Mouse (Mus musculus) lung, postnatal 4 days (tissue): ENCODE measurements around the gene Fgfr2.

ENCODE experiments used
- DNase-seq, 2 experiments: peaks; one replicate each; pipeline ENCODE4 v3.0.0; 2021

The Fgfr2 gene

DNA sequence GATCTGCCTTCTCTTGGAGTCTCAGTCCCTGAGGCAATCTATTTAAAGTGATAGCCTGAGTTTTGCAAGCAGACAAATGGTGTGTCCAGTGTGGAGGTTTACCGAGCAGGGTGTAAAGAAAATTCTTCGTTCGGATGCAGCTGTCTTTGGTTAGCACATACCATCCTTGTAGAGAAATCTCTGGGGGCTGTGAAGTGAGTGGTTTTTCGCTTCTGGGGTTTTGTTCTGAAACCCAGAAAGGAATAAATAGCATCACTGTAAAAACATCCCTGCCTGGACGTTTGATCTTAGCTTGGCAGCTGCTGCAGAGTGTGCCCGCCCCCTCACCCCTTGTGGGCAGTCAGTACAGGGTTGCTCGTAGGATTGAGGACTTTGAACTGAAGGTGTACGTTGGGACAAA is 767.0 kb downstream of the Fgfr2 start:
- no peak for DNase-seq

DNA sequence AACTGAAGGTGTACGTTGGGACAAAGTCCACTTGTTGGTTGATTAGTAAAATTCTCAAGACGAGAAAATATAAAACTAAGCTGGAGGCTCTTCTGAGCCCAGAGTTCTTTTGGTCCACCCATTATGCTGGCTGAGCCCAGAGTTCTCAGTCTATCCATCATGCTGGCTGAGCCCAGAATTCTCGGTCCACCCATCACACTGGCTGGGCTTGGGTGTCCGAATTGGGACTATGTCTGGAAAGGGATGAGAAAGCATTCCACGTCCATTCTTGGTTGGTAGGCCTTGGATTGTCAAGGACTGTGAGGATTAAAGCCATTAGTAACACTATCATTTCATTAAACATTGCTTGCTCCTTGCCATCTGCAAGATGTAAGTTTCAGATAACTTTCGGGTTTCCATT is 767.4 kb downstream of the Fgfr2 start:
- peak in 1 of 2 experiments; percentile 50 for DNase-seq

DNA sequence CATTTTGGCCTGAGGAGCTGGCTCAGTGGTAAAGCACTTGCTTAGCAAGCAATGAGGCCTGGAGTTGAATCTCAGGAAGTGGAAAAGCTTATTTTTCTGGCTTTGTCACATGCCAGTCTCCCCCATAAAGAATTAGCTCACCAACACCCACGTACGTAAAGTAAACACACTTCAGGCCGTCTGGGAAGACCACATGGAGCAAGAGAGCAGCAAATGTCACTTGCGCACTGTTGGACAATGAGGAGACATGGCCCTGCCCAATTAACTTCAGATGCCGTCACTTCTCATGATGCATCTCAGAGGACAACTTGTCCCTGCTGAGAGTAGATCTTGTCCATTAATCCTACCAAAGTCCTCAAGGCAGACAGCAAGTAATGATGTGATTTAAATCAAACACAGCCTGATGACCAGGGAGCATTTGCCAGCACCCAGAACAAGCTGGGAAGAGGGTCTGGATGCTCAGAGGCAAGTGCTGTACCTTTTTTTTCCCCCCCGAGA is 774.0 kb downstream of the Fgfr2 start:
- DNase-seq, result peak in 1 of 2 experiments; percentile 20

DNA sequence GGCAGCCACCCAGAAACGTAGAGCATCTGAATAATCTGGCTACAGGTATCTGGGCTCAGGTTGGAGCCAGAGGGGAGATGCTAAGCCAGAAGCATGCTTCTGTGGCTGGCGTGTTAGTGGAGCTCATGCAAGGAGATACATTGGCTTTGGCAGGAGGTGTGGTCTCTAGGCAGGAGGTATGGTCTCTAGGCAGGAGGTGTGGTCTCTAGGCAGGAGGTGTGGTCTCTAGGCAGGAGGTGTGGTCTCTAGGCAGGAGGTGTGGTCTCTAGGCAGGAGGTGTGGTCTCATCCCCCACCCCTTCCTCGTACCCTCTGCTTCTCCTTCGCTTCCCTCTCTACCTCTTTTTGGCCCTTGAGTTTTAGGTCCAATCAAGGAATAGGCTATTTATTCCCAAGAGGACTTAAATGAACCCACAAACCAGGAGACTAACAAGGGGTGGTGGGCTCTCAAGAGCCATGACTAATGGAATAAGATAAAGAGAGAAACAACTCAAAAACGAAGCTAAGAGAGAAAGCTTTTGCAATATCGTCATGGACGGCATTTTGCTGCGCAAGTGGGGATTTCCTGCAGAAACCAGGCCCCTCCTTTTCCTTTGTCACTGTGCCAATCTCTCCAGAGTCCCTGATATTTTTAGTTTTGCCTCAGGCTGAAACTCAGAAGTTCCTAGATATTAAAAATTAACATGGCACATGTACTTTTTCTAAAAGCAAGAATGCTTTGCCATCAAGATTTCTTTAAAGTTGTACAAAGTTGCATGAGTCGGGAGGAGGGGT is 775.7 kb downstream of the Fgfr2 start:
- DNase-seq, result no peak

DNA sequence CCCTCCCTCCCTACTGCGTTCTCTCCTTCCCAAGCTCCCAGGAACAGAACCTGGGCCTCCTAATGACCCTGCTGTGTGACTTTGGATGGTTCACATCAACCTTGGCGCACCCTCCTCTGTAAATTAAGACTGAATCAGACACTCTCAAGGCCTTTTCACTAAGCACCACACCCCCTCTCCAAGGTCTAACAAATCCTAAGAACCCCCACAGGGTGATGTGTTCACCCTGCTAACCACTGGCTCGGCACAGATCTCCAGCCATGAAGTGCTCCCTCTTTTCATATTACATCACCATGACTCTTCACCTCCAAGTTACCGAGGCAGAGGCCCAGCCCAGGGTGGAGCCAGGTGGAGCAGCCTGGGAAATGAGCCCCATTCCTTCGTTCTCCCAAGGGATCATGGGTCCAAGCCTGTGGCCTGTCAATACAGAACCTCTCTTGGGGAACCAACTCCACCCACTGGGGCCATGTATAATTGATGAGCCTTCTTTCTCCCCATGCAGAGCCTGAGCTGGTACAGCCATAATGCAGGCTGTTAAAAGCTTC is 777.6 kb downstream of the Fgfr2 start:
- DNase-seq, result no peak

DNA sequence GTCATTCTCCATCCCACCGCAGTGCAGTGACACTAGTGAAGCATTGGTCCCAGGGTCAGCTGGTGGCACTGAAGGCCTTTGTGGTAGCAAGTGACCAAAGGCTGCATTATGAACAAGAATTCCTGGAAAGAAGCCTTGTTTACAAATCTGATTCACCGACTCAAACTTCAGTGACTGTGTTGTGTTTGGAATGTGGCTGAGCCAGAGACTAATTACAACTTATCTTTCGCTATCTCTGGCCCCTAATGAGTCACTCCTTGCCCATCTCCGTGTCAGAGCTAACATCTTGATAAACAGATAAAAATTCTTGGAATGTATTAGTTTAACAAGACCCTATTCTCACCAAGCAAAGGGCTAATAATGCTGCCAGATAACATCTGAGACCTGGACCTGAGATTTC is 778.5 kb downstream of the Fgfr2 start:
- no peak for DNase-seq

DNA sequence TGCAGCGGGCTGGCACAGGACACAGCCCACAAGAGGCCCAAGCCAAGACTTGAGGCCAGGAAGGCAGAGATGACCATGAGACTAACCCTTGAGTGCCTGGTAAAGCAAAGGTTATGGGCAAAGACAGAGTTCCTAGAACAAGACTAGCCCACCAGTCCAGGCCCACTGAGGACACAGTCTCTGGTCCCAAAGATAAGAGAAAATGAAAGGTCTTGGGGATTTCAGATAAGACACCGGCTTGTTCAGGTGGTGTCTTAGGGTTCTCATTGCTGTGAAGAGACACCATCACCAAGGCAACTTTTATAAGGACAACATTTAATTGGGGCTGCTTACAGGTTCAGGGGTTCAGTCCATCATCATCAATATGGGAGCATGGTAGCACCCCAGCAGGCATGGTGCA is 779.2 kb downstream of the Fgfr2 start:
- DNase-seq, result no peak

DNA sequence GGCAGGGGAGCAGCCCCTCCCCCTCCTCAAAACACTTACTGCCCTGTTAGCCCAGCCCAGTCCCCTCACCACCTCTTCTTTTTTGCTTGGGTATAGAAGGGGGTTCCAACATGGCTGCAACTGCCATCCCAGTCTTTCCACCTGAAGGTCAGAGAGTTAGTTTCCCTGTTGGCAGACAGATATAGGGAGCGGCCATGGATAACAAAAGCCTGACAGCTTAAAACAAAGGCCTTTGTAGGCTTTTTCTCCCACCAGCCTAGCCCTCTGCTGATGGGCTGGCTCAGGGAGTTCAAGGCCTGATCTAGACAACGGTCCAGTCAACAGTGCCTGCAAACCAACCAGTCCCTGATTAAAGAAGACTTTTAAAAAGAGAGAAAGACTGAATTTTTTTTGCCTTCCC is 780.0 kb downstream of the Fgfr2 start:
- no peak for DNase-seq

DNA sequence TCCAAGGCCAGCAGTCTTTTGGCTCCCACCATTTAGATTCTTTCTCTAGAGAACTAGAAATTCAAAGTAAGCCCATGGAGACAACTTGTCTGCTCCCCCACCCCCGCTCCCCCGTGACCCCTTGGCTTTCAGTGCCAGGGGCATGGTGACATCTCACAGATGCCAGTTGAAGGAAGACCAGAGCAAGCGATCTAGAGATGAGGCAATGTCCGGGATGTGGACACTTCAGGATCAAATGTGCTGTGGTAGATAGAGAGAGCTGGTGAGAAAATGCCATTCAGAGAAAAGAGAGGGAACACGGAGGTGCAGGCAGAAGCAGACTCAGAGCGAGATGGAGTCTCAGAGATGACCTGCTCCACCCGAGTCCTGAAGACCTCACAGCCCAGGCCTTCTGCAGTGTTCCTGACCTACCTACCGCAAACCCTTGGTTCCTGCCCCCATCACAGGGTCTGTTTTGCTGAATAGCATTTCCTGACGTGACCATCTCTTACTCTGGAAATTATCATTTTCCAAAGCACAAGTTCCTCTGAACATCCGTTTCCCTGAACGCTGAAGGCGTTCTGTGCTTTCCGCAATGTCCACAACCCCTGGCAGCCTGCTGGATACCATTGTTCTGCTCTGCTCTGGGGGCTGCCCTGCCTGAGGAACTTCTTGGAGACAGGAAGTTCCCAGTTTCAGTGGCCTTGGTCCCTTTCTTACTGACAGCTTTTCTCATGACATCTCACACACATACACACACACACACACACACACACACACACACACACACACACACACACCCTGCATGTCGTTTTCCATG is 783.9 kb downstream of the Fgfr2 start:
- DNase-seq, result peak; percentile 48 to 72

DNA sequence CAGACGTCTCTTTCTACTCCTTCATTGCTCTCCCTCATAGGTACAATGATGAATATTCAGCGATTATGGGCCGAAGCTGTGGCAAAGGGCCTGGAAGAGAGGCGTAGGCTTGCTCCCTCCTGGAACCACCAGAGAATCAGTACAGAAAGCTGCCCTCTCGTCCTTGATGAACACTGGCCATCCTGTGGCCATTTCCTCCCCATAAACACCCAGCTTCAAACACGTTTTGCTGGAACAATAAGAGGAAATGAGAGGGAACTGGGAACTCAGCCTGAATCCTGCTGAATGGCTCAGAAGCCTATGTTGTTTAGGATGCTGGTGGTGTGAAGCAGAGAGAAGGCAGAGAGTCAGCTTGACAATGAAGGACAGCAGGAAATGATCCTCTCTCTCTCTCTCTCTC is 784.8 kb downstream of the Fgfr2 start:
- peak; percentile 49 to 65 for DNase-seq

DNA sequence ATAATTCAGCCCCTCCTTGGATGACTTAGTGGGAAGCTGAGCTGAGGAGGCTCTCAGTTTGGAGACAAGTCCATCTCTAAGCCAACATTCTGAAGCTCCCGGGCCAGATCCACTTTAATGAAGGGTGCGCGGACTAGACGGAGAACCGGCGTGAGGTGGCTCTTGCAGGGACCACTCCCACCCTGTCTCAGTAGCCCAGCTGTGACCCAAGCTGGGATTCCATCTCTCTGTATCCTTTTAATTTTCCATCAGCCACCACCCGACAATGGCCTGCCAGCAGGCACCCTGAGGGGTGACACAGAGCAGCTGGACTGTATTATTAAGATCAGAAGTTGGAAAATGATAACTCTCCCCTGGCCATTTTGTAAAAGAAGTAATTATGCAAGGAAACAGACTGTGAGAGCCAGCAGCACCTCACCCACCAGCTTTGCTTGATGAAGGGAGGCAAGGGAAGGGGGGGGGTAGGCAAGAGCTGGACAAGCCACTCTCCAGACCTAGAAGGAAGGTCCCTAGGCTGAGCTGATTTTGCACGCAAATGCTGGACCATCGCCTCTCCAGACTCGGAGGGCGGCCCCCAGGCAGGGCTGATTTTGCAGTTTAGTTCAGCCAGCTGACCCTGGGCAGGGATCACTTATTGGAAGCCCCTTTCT is 785.8 kb downstream of the Fgfr2 start:
- DNase-seq, result no peak

DNA sequence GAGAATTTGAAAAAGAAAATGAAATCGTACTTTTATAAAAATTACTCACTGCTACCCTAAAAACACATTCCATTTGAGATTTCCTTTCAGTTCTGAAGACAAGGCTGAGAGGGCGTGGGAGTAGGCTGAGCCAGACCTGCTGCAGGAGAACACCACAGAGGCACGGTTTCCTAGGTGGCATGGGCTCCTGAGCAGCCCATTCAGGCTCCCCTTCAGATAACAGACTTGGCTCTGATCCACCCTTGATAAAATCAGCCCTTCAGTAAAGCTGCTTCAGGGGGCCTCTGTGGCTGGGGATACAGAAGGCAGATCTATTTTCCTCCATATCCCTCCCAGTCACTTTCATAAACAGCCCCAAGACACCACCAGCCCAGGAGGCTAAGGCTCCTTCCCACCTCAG is 786.4 kb downstream of the Fgfr2 start:
- DNase-seq, result no peak

DNA sequence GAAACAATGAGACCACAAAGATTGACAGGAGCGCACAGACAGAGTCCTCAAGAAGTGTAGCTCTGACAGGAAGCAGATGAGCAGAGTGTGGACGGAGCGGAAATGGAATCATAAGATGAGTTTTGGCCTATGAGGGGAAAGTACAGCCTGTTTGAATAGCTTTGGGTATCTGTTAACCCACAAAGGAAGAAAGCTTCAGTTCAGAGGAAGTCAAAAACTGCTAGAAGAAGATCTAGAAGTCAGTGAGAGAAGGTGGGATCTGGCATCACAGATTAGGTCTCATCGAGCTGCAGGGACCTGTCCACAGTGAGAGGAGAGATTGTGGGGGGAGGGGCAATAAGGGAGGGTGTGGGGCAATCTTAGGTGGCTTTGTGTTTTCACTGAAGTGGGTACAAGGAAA is 787.8 kb downstream of the Fgfr2 start:
- DNase-seq, result no peak

DNA sequence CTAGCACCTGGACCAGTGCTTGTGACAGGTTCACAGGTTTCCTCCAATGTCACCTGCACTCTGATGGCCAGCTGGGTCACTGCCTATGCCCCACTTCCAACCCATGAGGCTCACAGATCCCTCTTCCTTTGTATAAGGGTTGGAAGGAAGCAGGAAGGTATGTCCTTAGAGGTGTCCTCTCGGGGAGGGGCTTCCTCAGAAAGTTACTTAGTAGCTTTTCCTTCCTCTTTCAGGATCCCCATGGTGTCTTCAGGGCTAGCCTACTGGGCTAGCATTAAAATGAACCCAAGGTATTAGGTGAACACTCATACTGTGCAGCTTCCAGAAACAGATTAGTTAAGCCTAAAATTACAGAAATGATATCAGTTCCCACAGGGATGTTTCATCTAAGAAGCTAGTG is 790.1 kb downstream of the Fgfr2 start:
- DNase-seq, result no peak

DNA sequence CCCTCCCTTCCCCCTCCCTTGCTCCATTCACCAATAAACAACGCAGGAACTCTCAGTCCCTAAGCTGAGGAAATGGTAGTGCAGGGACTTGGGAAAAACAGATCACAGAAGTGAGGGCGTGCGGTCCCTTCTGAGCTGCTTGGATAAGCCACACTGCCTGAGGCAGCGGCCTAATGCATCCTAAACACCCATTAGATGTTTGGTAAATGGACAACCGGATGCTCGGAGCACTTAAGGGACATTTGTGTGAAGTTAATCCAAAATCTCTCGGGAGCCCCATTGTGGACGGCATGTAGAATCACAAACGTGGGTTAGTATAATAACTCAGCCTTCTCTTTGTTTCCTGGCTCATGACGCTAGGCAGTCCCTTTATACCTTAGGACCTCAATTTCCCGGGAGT is 791.0 kb downstream of the Fgfr2 start:
- peak; percentile 39 to 62 for DNase-seq

DNA sequence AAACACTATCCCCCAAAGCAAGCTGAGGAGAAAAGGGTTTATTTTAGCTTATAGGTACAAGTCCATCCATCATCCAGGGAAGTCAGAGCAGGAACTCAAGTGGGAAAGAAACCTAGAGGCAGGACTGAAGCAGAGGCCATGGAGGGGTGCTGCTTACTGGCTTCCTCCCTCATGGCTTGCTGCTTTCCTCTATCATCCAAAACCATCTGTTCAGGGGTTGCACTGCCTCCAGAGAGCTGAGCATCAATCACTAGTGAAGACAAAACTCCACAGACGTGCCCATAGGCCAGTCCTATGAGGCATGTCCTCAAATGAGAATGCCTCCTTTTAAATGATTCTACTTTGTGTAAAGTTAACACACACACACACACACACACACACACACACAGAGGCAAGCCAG is 793.0 kb downstream of the Fgfr2 start:
- no peak for DNase-seq

DNA sequence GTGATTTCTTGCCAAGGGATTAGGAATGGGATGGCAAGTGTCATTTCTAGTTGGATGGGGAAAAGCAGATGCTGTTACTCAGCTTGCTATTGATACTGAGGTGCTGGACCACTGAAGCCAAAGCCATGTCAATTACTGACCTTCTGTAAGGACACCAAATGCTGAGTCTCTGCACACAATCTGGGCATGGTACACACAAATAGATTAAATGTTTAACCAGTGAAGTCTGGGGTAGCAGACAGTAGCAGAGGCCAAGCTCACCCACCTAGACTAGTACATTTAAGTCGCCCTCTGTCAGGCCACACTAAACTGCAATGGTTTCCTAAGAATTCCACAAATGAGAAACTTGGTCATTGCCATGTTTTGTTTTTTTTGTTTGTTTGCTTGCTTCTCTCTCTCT is 794.5 kb downstream of the Fgfr2 start:
- no peak for DNase-seq

DNA sequence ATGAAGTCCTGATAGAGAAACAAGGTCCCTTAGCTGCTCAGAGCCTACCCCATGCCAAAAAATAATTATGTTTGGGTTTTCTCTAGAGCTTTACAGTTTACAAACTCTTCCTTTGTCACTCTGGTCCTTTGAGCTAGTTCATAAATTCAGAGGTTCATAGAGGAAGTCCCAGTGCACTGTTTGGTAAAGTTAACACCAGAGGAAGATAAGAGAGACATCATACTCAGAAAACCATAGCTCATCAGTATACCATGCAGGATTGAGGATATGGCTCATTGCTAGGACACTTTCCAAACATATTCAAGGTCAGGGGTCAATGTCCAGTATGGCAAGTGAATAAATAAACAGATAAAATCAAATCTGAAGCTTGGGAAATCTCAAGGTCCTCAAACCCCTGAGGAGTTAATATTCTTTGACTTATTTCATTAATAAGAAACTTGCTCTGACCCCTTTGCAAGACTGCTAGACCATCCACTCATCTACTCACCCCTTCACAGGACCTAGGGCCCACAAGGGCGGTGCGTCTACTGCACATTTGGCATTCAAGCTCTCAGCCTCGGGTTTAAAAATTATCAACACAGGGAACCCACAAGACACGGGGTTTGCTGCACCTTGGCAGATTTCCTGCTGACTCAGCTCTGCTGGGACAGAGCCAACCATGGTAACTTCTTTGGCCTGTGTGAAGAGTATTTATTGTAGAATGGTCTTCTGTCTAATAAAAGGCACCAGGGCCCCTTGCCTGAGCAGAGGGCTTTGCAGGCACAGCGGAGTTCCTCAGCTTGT is 797.4 kb downstream of the Fgfr2 start:
- DNase-seq, result peak; percentile 65 to 75

DNA sequence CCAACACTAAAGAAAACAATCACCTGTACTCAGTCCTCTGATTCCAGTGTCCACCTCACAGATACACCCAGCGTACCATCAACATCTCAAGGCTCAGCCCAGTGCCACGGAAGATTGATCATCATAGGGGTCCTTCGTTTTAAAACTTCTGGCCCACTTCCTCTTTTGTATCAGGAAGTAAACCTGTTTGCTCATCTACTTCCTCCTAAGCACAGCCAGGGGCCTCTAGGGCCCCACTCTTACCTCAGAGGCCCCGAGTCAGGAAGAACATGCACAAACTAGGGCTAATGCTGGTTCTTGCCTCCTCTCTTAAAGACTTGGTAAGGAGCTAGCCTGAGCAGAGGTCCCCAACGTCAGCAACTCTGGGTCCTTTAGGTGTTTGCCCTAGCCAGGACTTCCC is 799.7 kb downstream of the Fgfr2 start:
- peak in 1 of 2 experiments; percentile 53 for DNase-seq

DNA sequence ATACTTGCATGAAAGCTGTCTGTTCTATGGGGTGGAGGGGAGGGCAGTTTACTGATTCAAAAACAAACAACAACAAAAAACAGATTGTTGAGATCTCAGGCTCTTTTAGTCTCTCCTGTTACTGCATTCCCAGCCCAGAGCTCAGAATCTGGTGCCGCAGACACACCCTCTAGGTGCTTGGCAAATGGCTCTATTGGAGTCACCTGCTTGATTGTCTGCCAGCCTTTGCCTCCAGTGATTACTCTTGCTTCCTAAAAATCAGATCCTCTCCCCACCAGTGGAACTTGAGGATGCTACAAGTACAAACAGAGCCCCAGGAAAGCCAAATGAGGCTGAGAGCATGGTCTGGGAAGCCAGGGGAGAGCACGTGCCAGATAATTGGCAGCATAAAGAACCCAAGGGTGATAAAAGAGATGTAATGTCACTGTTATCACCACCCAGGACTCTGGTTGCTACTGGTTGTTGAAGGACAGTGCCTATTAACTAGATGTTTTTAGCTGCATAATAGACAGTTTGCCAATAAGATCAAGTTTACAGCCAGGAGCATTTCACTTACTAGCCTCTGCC is 801.7 kb downstream of the Fgfr2 start:
- DNase-seq, result no peak

DNA sequence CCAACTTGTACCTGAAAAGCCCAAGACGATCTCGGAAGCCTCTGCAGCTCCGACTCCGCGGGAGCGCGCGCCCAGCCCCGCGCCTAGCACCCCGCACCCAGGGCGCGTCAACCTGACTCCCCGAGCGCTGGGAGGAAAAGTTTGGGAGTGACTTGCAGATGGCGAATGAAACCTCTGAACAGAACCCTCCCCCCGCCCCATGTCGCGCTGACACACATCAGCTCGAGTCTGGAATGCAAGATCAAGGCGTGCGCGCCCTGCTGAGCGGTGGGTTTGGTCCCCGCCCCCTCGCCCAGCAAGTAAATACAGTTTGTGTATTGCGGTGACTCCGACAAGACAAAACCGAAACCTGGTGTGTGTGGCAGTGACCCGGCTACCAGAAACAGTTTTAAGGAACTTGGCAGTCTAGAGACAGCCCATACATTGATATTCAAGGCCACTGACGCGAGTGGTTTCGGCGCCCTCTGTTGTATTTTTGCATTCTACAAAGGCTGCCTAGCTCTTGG is 806.1 kb downstream of the Fgfr2 start, which contains the start of gene Chst15:
Chst15 (minus strand) TSS at position 193 of the 506 bp plus-strand sequence.
- DNase-seq, result peak; percentile 80 to 90
